Mouse (Mus musculus): ENCODE results near the gene Wnt6. TPM values are rescaled to one million over a fixed set of nuclear protein-coding genes. Genes with fewer than 3 reads are reported as not detected.
A peak's percentile ranks its signal among the peaks of the same experiment; 100 is the strongest.
"Not testable (repeated sequence)": the region's sequence is repeated elsewhere in the genome, so short reads cannot be mapped to it uniquely, and the experiment has no call there.

The Wnt6 gene
- polyA plus RNA-seq, 1 experiment from 2014 or later: 4.5 TPM

DNA sequence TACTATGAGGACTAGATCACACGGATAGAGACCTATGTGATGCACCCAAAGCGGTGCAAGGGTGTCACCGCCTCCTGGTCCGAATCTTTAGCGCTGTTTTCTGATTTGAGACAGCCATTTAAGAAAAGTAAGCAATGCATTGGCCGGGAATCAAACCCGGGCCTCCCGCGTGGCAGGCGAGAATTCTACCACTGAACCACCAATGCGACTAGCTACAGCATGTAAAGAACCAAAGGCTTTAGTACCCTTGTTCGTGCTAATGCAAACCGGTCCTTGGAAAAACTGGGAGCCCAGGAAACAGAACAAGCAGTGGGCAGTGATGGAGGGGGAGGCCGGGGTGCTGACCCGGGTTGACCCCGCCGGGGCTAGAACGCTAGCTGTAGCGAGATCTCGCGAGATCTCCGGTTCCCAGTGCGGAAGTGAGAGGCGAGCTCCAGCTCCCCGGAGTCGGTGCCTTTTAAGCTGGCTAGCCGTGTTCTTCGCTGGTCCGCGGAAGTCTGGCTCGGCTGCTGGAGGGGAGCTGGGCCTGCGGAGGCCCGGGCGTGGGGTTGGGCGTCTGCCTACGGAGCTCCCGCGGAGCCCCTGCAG, 45.0 kb downstream of the Wnt6 start:
- peak overlapping the region; percentile 67 for H3K4me3 ChIP-seq
- H3K36me3 ChIP-seq: no peaks in the 10 kb centered on the region
- peak overlapping the region; percentile 63 for H3K4me2 ChIP-seq
- no peaks in the 10 kb centered on the region for H3K9me3 ChIP-seq
- peak overlapping the region; percentile 93 for H3K27ac ChIP-seq
- peaks cover 8% of the 10 kb centered on the region for H3K4me1 ChIP-seq (replicated peaks)
- peaks cover 15% of the 10 kb centered on the region for H3K27me3 ChIP-seq
- peak; percentile 81 for ATAC-seq (ENCODE audit: low FRiP score)
- 6% methylated on average over 38 of the region's 38 CpGs for WGBS
- peak overlapping the region; percentile 82 for H3K9ac ChIP-seq

DNA sequence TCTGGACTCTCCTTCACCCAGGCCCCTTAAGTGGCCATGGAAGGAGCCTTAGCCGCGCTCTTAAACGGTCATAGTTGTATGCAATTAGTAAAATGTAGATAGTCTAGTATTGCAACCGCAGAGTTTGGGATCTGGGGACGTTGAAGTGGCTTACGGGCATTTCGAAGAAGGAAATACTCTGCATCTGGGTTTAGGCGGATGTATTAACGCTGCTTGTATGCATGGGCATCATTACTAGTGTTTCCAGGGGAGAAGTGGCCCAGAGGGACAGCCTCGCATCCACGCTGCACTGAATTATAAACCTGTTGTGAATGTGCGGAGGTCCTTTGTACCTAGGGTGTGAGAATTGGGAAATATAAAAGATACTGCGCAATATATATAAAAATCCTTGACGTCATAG, 45.5 kb downstream of the Wnt6 start:
- Histone ChIP-seq H3K36me3 (no peaks in the 10 kb centered on the region), H3K4me1 (replicated peaks) (peaks cover 8% of the 10 kb centered on the region), H3K4me2 (peak overlapping the region; percentile 63), H3K27ac (peak overlapping the region; percentile 93), H3K27me3 (peaks cover 10% of the 10 kb centered on the region; the same call in 1 of the 2 replicates), H3K9me3 (no peaks in the 10 kb centered on the region), H3K9ac (peak overlapping the region; percentile 82), H3K4me3 (peak overlapping the region; percentile 67)
- peak; percentile 37 for ATAC-seq (ENCODE audit: low FRiP score)
- 12% methylated on average over 14 of the region's 14 CpGs for WGBS

- no peak overlapping the region for H3K4me3 ChIP-seq
- no peak for ATAC-seq (ENCODE audit: low FRiP score)
- no peak overlapping the region for H3K27ac ChIP-seq
- H3K4me2 ChIP-seq: no peak overlapping the region
- H3K27me3 ChIP-seq: 0 out of 2 replicates have a peak, but pooled peaks cover 3% of the 10 kb centered on the region
- peaks cover 8% of the 10 kb centered on the region for H3K4me1 ChIP-seq (replicated peaks)
- no peaks in the 10 kb centered on the region for H3K9me3 ChIP-seq
- 97% methylated on average over 1 of the region's 1 CpGs for WGBS
- no peak overlapping the region for H3K9ac ChIP-seq
- no peaks in the 10 kb centered on the region for H3K36me3 ChIP-seq
Observed at GRCm38 (mm10) chr1:74818509-74818908, 46.8 kb downstream of the Wnt6 start.

DNA sequence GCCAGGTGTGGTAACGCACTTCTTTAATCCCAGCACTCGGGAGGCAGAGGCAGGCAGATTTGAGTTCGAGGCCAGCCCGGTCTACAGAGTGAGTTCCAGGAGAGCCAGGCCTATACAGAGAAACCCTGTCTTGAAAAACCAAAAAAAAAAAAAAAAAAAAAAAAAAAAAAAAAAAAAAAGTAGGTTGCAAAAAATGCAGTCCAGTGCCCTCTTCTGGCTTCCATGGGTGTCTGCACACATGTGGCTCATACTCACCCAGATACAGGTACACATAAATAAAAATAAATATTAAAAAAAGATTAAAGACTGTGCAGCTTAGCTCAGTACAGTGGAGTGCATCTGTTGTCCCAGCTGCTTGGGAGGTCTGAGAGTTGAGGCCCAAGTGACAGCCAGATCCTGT, 51.9 kb downstream of the Wnt6 start:
- not testable (repeated sequence) for H3K4me3 ChIP-seq; ATAC-seq (ENCODE audit: low FRiP score); H3K36me3 ChIP-seq; H3K4me2 ChIP-seq; H3K27ac ChIP-seq; H3K9me3 ChIP-seq; H3K4me1 ChIP-seq (replicated peaks); H3K27me3 ChIP-seq; H3K9ac ChIP-seq
- 94% methylated on average over 4 of the region's 4 CpGs for WGBS

DNA sequence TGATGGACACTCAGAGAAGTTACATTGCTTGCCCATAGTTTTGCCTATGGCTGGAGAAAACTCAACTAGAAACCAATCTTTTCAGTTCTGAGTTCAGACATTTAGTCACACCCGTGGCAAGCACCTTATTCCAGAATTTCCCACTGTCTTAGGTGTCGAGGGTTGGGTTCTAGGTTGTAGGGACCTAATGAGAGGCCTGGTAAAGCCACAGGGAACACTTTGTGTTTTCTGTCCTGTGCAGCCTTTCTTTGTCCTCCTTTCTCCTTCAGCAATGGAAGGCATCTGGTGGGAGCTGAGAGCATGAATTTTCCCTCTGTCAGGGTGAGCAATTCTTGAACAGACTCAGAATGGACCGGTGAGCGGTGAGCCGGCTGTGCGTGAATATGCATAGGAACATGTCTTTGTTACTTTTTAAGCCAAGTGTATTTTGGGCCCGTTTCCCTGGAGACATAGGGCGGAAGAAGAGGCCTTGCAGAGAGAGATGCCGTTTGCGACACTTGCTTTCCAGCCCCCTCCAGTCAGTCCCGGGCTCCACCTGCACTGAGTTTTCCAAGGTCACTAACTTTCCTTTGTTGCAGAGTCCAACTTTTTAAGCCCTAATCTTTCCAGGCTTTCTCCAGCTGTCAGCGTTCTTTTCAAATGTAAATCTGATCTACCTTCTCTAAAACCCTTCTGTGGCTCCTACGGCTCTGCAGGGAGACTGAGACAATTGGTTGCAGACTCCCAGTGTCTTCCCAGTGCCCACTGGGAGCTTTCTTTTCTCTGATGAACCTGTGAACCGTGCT, 53.0 kb downstream of the Wnt6 start:
- no peak for ATAC-seq (ENCODE audit: low FRiP score)
- Histone ChIP-seq H3K4me3 (no peak overlapping the region), H3K9ac (no peak overlapping the region), H3K36me3 (no peaks in the 10 kb centered on the region), H3K4me1 (replicated peaks) (peaks cover 9% of the 10 kb centered on the region), H3K27ac (0 out of 2 replicates have a peak overlapping the region, but pooled peaks have one; percentile 32), H3K4me2 (no peak overlapping the region), H3K27me3 (no peaks in the 10 kb centered on the region), H3K9me3 (no peaks in the 10 kb centered on the region)
- 5% methylated on average over 14 of the region's 14 CpGs for WGBS

- no peak overlapping the region for H3K9ac ChIP-seq
- no peaks in the 10 kb centered on the region for H3K9me3 ChIP-seq
- ATAC-seq (ENCODE audit: low FRiP score): no peak
- WGBS: 86% methylated on average over 9 of the region's 9 CpGs
- H3K27me3 ChIP-seq: no peaks in the 10 kb centered on the region
- H3K27ac ChIP-seq: no peak overlapping the region
- H3K4me1 ChIP-seq (replicated peaks): peaks cover 3% of the 10 kb centered on the region
- no peak overlapping the region for H3K4me3 ChIP-seq
- no peak overlapping the region for H3K4me2 ChIP-seq
- no peaks in the 10 kb centered on the region for H3K36me3 ChIP-seq
Observed at GRCm38 (mm10) chr1:74830061-74830460, 58.4 kb downstream of the Wnt6 start.

DNA sequence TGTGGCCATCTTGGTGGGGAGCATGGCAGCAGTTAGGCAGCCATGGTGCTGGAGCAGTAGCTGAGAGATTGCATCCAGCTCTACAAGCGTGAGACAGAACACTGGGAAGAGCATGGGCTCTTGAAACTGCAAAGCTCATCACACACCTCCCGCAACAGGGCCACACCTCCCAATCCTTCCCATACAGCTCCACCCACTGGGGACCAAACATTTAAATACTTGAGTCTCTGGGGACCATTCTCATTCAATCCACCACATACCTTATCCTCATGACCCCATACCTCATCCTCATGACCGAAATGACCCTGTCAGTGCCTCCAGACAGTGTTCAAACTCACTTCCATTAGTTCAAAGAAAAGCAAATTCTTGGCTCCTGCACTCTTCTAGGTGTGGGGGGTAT, 61.6 kb downstream of the Wnt6 start:
- no peak overlapping the region for H3K4me2 ChIP-seq
- ATAC-seq (ENCODE audit: low FRiP score): no peak
- no peaks in the 10 kb centered on the region for H3K9me3 ChIP-seq
- H3K4me1 ChIP-seq (replicated peaks): no peaks in the 10 kb centered on the region
- H3K27me3 ChIP-seq: no peaks in the 10 kb centered on the region
- H3K4me3 ChIP-seq: no peak overlapping the region
- no peak overlapping the region for H3K9ac ChIP-seq
- no peaks in the 10 kb centered on the region for H3K36me3 ChIP-seq
- H3K27ac ChIP-seq: no peak overlapping the region
- WGBS: 76% methylated on average over 3 of the region's 3 CpGs

Other genes starting within 250 kb of the Wnt6 start
- 3.4 and 4.1 TPM in 2 replicates for gene Plcd4, start 229.0 kb upstream of the Wnt6 start, polyA plus RNA-seq (2015; fragmentation: Nextera tagmentation; extraction: Ambion mirVana)
- 27.2 and 28.1 TPM in 2 replicates for gene Usp37, start 227.6 kb upstream of the Wnt6 start, polyA plus RNA-seq (2015; fragmentation: Nextera tagmentation; extraction: Ambion mirVana)
- 7.7 and 8.3 TPM in 2 replicates for gene Zfp142, start 183.6 kb upstream of the Wnt6 start, polyA plus RNA-seq (2015; fragmentation: Nextera tagmentation; extraction: Ambion mirVana)
- gene Bcs1l, start 183.6 kb upstream of the Wnt6 start, polyA plus RNA-seq (2015; fragmentation: Nextera tagmentation; extraction: Ambion mirVana): 21.6 and 23.3 TPM in 2 replicates
- 46.4 and 47.5 TPM in 2 replicates for gene Rnf25, start 170.5 kb upstream of the Wnt6 start, polyA plus RNA-seq (2015; fragmentation: Nextera tagmentation; extraction: Ambion mirVana)
- gene Stk36, start 170.4 kb upstream of the Wnt6 start, polyA plus RNA-seq (2015; fragmentation: Nextera tagmentation; extraction: Ambion mirVana): 22.1 and 24.8 TPM in 2 replicates
- gene Ttll4, start 110.1 kb upstream of the Wnt6 start, polyA plus RNA-seq (2015; fragmentation: Nextera tagmentation; extraction: Ambion mirVana): 11.9 and 13.3 TPM in 2 replicates
- 2.1 TPM in 2 replicates for gene Cyp27a1, start 58.3 kb upstream of the Wnt6 start, polyA plus RNA-seq (2015; fragmentation: Nextera tagmentation; extraction: Ambion mirVana)
- 0.16 and 0.21 TPM in 2 replicates for gene Prkag3, start 22.7 kb upstream of the Wnt6 start, polyA plus RNA-seq (2015; fragmentation: Nextera tagmentation; extraction: Ambion mirVana)
- gene Wnt10a, start 19.6 kb downstream of the Wnt6 start, polyA plus RNA-seq (2015; fragmentation: Nextera tagmentation; extraction: Ambion mirVana): 0.19 and 0.45 TPM in 2 replicates
- 6.1 and 6.5 TPM in 2 replicates for gene Cdk5r2, start 83.0 kb downstream of the Wnt6 start, polyA plus RNA-seq (2015; fragmentation: Nextera tagmentation; extraction: Ambion mirVana)
- 4.1 and 6.7 TPM in 2 replicates for gene Fev, start 113.5 kb downstream of the Wnt6 start, polyA plus RNA-seq (2015; fragmentation: Nextera tagmentation; extraction: Ambion mirVana)
- gene Cryba2, start 121.3 kb downstream of the Wnt6 start, polyA plus RNA-seq (2015; fragmentation: Nextera tagmentation; extraction: Ambion mirVana): 2.9 and 4.9 TPM in 2 replicates
- 0.56 and 1.2 TPM in 2 replicates for gene Cfap65, start 163.7 kb downstream of the Wnt6 start, polyA plus RNA-seq (2015; fragmentation: Nextera tagmentation; extraction: Ambion mirVana)
- gene Ihh, start 179.8 kb downstream of the Wnt6 start, polyA plus RNA-seq (2015; fragmentation: Nextera tagmentation; extraction: Ambion mirVana): 0.14 and 0.21 TPM in 2 replicates

All from hindbrain, embryonic 13.5 days (tissue).